Mouse (Mus musculus) neural tube, embryonic 13.5 days (tissue): ENCODE data around the gene Itgbl1. TPM values are rescaled to one million over a fixed set of nuclear protein-coding genes. Genes with fewer than 3 reads are reported as not detected.

ENCODE experiments used
- polyA plus RNA-seq: library from polyadenylated mRNA; unstranded; fragments of >200 nt; fragmentation: Nextera tagmentation; extraction: Ambion mirVana; gene quantifications from 2 replicates; pipeline ENCODE4 v1.2.1, GENCODE M21; 2015

The Itgbl1 gene
- polyA plus RNA-seq, 1 experiment from 2014 or later: 3.3 TPM

Other genes with a start within 250 kb of the Itgbl1 start
- 6.1 and 6.9 TPM in 2 replicates for gene Nalcn, start 32.8 kb upstream of the Itgbl1 start, polyA plus RNA-seq